23 mouse cellular contexts compared by ENCODE assay signal in the genomic region with DNA sequence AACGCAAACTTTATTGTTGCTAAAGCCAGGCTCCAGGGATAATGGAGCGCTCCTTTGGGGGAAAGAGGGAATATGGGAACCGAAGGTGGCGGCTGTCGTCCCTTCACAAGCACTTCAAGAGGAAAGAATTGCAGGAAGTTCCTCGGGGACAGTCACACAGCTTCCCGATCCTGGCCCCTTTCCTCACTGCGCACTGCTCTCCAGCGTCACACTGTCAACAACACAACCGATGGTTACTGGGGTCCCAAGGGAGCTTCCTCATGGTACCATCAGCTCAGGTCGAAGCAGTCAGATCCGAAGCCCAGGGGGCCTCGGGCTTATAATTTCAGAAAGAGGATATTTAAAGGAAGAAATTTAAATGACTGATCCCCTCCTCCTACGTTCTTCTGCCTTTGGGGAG. TPM values are rescaled to one million over a fixed set of nuclear protein-coding genes. Genes with fewer than 3 reads are reported as not detected.
DNase-seq lines count a peak whose midpoint lies in the region; ATAC-seq lines count a peak whose summit lies in the region.
"Had no signal": no experiment of that assay in that cellular context is flagged by ENCODE, and none has a peak within 500 bp of the region (broad histone marks: within the 10 kb centered on the region; RNA-seq: fewer than 3 reads in every experiment).

No protein-coding gene starts in this region.

- no peak for ATAC-seq in hindbrain, embryonic 16.5 days
- no peak for ATAC-seq in hindbrain, embryonic 12.5 days (ENCODE audit: low FRiP score)
- no peak for ATAC-seq in midbrain, embryonic 12.5 days (ENCODE audit: low FRiP score, low read depth)
- ATAC-seq: CD4-positive, CD25-positive, alpha-beta regulatory T cell, adult 4 months; forebrain, embryonic 13.5 days; forebrain, postnatal 0 days; intestine, embryonic 16.5 days had no signal

- no peak overlapping the region for H3K9ac ChIP-seq in hindbrain, embryonic 16.5 days (ENCODE audit: low read depth, low read length)
- no peak overlapping the region for H3K9ac ChIP-seq in hindbrain, embryonic 12.5 days
- no peak overlapping the region for H3K9ac ChIP-seq in midbrain, embryonic 12.5 days (replicated peaks)
- H3K9ac ChIP-seq: embryonic facial prominence, embryonic 13.5 days; forebrain, embryonic 13.5 days; forebrain, postnatal 0 days had no signal

- DNase-seq in embryo, embryonic 9.5 days (ENCODE audit: extremely low spot score) = peak; percentile 10
- no peak for DNase-seq in embryo, embryonic 11 days
- DNase-seq in midbrain, embryonic 10.5 days (ENCODE audit: low spot score) = no peak
- no peak for DNase-seq in frontal cortex, postnatal 14 days (ENCODE audit: low spot score in 2 of 2)
- DNase-seq: adrenal gland, adult 8-10 months; adrenal gland, postnatal 36 days; B cell, adult 2 months; cerebellum, adult 2 months; cerebellum, postnatal 10 days; forebrain, postnatal 0 days; gastrocnemius, adult 2 months; gastrocnemius, postnatal 25 days; heart, adult 18-20 months; heart, postnatal 10 days had no signal

- 0 out of 2 replicates have a peak overlapping the region, but pooled peaks have one; percentile 1 for H3K4me2 ChIP-seq in hindbrain, embryonic 16.5 days (ENCODE audit: low read length)
- no peak overlapping the region for H3K4me2 ChIP-seq in hindbrain, embryonic 12.5 days (replicated peaks)
- H3K4me2 ChIP-seq in midbrain, embryonic 12.5 days (replicated peaks) = 0 out of 2 replicates have a peak overlapping the region, but pooled peaks have one; percentile 2
- H3K4me2 ChIP-seq: embryonic facial prominence, embryonic 13.5 days; forebrain, embryonic 13.5 days had no signal

- H3K36me3 ChIP-seq in hindbrain, embryonic 16.5 days (ENCODE audit: control insufficient read depth, insufficient read depth, low read length) = no peaks in the 10 kb centered on the region
- no peaks in the 10 kb centered on the region for H3K36me3 ChIP-seq in hindbrain, embryonic 12.5 days
- H3K36me3 ChIP-seq in midbrain, embryonic 12.5 days = no peaks in the 10 kb centered on the region
- H3K36me3 ChIP-seq in midbrain, embryonic 10.5 days = no peaks in the 10 kb centered on the region
- H3K36me3 ChIP-seq: embryonic facial prominence, embryonic 13.5 days; G1E; heart, embryonic 10.5 days had no signal

- WGBS in hindbrain, embryonic 16.5 days = 22% methylated on average over 14 of the region's 14 CpGs
- WGBS in hindbrain, embryonic 12.5 days = 26% methylated on average over 14 of the region's 14 CpGs
- 34% methylated on average over 14 of the region's 14 CpGs for WGBS in midbrain, embryonic 12.5 days
- 32% methylated on average over 14 of the region's 14 CpGs for WGBS in midbrain, embryonic 10.5 days

- no peak overlapping the region for H3K27ac ChIP-seq in hindbrain, embryonic 16.5 days (ENCODE audit: low read depth, low read length)
- no peak overlapping the region for H3K27ac ChIP-seq in hindbrain, embryonic 12.5 days
- no peak overlapping the region for H3K27ac ChIP-seq in midbrain, embryonic 12.5 days (replicated peaks)
- no peak overlapping the region for H3K27ac ChIP-seq in midbrain, embryonic 10.5 days (replicated peaks)
- H3K27ac ChIP-seq: embryonic facial prominence, embryonic 13.5 days; forebrain, embryonic 13.5 days; gastrocnemius, adult 2 months; heart, embryonic 10.5 days had no signal

- peaks cover 20% of the 10 kb centered on the region for H3K27me3 ChIP-seq in hindbrain, embryonic 16.5 days (replicated peaks; ENCODE audit: control insufficient read depth, insufficient read depth, low read length)
- H3K27me3 ChIP-seq in hindbrain, embryonic 12.5 days = peaks cover 47% of the 10 kb centered on the region
- peaks cover 39% of the 10 kb centered on the region for H3K27me3 ChIP-seq in midbrain, embryonic 12.5 days
- peaks cover 48% of the 10 kb centered on the region for H3K27me3 ChIP-seq in midbrain, embryonic 10.5 days (ENCODE audit: low read depth, poor library complexity, severe bottlenecking)

- H3K4me3 ChIP-seq in hindbrain, embryonic 16.5 days (ENCODE audit: low read length) = no peak overlapping the region
- H3K4me3 ChIP-seq in hindbrain, embryonic 12.5 days = no peak overlapping the region
- H3K4me3 ChIP-seq in midbrain, embryonic 12.5 days = no peak overlapping the region
- no peak overlapping the region for H3K4me3 ChIP-seq in midbrain, embryonic 10.5 days
- H3K4me3 ChIP-seq: embryonic facial prominence, embryonic 13.5 days; forebrain, embryonic 13.5 days; gastrocnemius, adult 2 months; heart, embryonic 10.5 days had no signal

- H3K4me1 ChIP-seq in hindbrain, embryonic 16.5 days (ENCODE audit: control insufficient read depth, insufficient read depth, low read depth, low read length) = peaks cover 8% of the 10 kb centered on the region
- H3K4me1 ChIP-seq in hindbrain, embryonic 12.5 days = peaks cover 11% of the 10 kb centered on the region; the same call in 1 of the 2 replicates
- peaks cover 16% of the 10 kb centered on the region for H3K4me1 ChIP-seq in midbrain, embryonic 12.5 days
- H3K4me1 ChIP-seq in midbrain, embryonic 10.5 days = peaks cover 27% of the 10 kb centered on the region

- H3K9me3 ChIP-seq in hindbrain, embryonic 16.5 days (ENCODE audit: control insufficient read depth, low read length) = no peaks in the 10 kb centered on the region
- no peaks in the 10 kb centered on the region for H3K9me3 ChIP-seq in hindbrain, embryonic 12.5 days (replicated peaks)
- H3K9me3 ChIP-seq in midbrain, embryonic 12.5 days = no peaks in the 10 kb centered on the region
- no peaks in the 10 kb centered on the region for H3K9me3 ChIP-seq in midbrain, embryonic 10.5 days (replicated peaks)
- H3K9me3 ChIP-seq: embryonic facial prominence, embryonic 13.5 days; forebrain, embryonic 13.5 days; heart, embryonic 10.5 days had no signal

RNA-seq across cellular contexts. Expression of a gene that starts 2.1 kb away (rescaled TPM):
- 27.1 and 32.9 TPM in 2 replicates for polyA plus RNA-seq in hindbrain, embryonic 16.5 days (2015; fragmentation: Nextera tagmentation; extraction: Ambion mirVana)
- polyA plus RNA-seq in hindbrain, embryonic 12.5 days (2016; fragmentation: Nextera tagmentation; extraction: Ambion mirVana) = 13.3 and 15.9 TPM in 2 replicates
- 33.1 and 37.3 TPM in 2 replicates for polyA plus RNA-seq in midbrain, embryonic 12.5 days (2016; fragmentation: Nextera tagmentation; extraction: Ambion mirVana)
- polyA plus RNA-seq in midbrain, embryonic 10.5 days (2016; fragmentation: Nextera tagmentation; extraction: Ambion mirVana) = 5.1 and 13.5 TPM in 2 replicates
- polyA plus RNA-seq: CD4-positive, CD25-positive, alpha-beta regulatory T cell, adult 4 months; G1E had no signal
